Mouse (Mus musculus): ENCODE results near the gene Hist1h2bj. TPM values are rescaled to one million over a fixed set of nuclear protein-coding genes. Genes with fewer than 3 reads are reported as not detected.
"Not testable (repeated sequence)": the region's sequence is repeated elsewhere in the genome, so short reads cannot be mapped to it uniquely, and the experiment has no call there.

Gene Hist1h2bj
- 4.1 and 7.9 TPM in 2 replicates for polyA plus RNA-seq (2014; fragmentation: Nextera tagmentation; extraction: Ambion mirVana)

- H3K27me3 ChIP-seq (ENCODE audit: control insufficient read depth, insufficient read depth, low read length); H3K9me3 ChIP-seq (ENCODE audit: control insufficient read depth, low read length); H3K36me3 ChIP-seq (ENCODE audit: control insufficient read depth, insufficient read depth, low read length): not testable (repeated sequence)
- H3K4me3 ChIP-seq (replicated peaks; ENCODE audit: low read depth, low read length) = peak within 1 kb of the TSS; percentile 38
- peak within 1 kb of the TSS; percentile 72 for H3K27ac ChIP-seq (replicated peaks; ENCODE audit: low read depth, low read length)
- peak within 1 kb of the TSS; percentile 43; the same call in 1 of the 2 replicates for H3K9ac ChIP-seq (replicated peaks; ENCODE audit: low read length)
- peaks cover 17% of the 10 kb centered on the region for H3K4me1 ChIP-seq (ENCODE audit: control insufficient read depth, insufficient read depth, low read length)
- under 1% methylated on average over 42 of the region's 80 CpGs for WGBS
- DNase-seq (peak; percentile 98), ATAC-seq (ENCODE audit: low FRiP score, low TSS enrichment) (peak; percentile 91)
- peak within 1 kb of the TSS; percentile 73 for H3K4me2 ChIP-seq (ENCODE audit: low read length)
Measured at GRCm38 (mm10) chr13:22042568-22043502, at the start of gene Hist1h2bj, which contains the start of gene Hist1h2ag. Gene Hist1h2bj, plus strand, starts transcription at chr13:22043214. Gene Hist1h2ag, minus strand, starts transcription at chr13:22042944.

GRCm38 (mm10) chr13:21993957-21994738 lies 48.9 kb upstream of the Hist1h2bj start:
- no peaks in the 10 kb centered on the region for H3K9me3 ChIP-seq (ENCODE audit: control insufficient read depth, low read length)
- H3K36me3 ChIP-seq (ENCODE audit: control insufficient read depth, insufficient read depth, low read length) = no peaks in the 10 kb centered on the region
- 1% methylated on average over 22 of the region's 22 CpGs for WGBS
- H3K4me1 ChIP-seq (ENCODE audit: control insufficient read depth, insufficient read depth, low read length) = 0 out of 2 replicates have a peak, but pooled peaks cover 3% of the 10 kb centered on the region
- no peak overlapping the region for H3K9ac ChIP-seq (replicated peaks; ENCODE audit: low read length)
- H3K27me3 ChIP-seq (ENCODE audit: control insufficient read depth, insufficient read depth, low read length) = peaks cover 68% of the 10 kb centered on the region
- H3K4me3 ChIP-seq (replicated peaks; ENCODE audit: low read depth, low read length) = no peak overlapping the region
- DNase-seq (peak; percentile 44), ATAC-seq (ENCODE audit: low FRiP score, low TSS enrichment) (no peak)
- H3K4me2 ChIP-seq (ENCODE audit: low read length) = no peak overlapping the region
- no peak overlapping the region for H3K27ac ChIP-seq (replicated peaks; ENCODE audit: low read depth, low read length)

- peaks cover 76% of the 10 kb centered on the region for H3K27me3 ChIP-seq (ENCODE audit: control insufficient read depth, insufficient read depth, low read length)
- 6% methylated on average over 8 of the region's 8 CpGs for WGBS
- H3K4me3 ChIP-seq (replicated peaks; ENCODE audit: low read depth, low read length) = peak overlapping the region; percentile 21
- H3K4me1 ChIP-seq (ENCODE audit: control insufficient read depth, insufficient read depth, low read length) = 0 out of 2 replicates have a peak, but pooled peaks cover 3% of the 10 kb centered on the region
- peak; percentile 55 for DNase-seq
- H3K36me3 ChIP-seq (ENCODE audit: control insufficient read depth, insufficient read depth, low read length) = no peaks in the 10 kb centered on the region
- H3K4me2 ChIP-seq (ENCODE audit: low read length) = peak overlapping the region; percentile 47
- H3K27ac ChIP-seq (replicated peaks; ENCODE audit: low read depth, low read length) = no peak overlapping the region
- H3K9me3 ChIP-seq (ENCODE audit: control insufficient read depth, low read length) = no peaks in the 10 kb centered on the region
- H3K9ac ChIP-seq (replicated peaks; ENCODE audit: low read length) = no peak overlapping the region
- no peak for ATAC-seq (ENCODE audit: low FRiP score, low TSS enrichment)
Measured at GRCm38 (mm10) chr13:21994896-21995295, 48.1 kb upstream of the Hist1h2bj start.

- 0 out of 2 replicates have a peak, but pooled peaks cover 3% of the 10 kb centered on the region for H3K4me1 ChIP-seq (ENCODE audit: control insufficient read depth, insufficient read depth, low read length)
- ATAC-seq (ENCODE audit: low FRiP score, low TSS enrichment) (0 out of 2 replicates have a peak, but pooled peaks have one; percentile 31), DNase-seq (peak; percentile 50)
- H3K9ac ChIP-seq (replicated peaks; ENCODE audit: low read length) = no peak overlapping the region
- peak overlapping the region; percentile 47 for H3K4me2 ChIP-seq (ENCODE audit: low read length)
- H3K9me3 ChIP-seq (ENCODE audit: control insufficient read depth, low read length) = no peaks in the 10 kb centered on the region
- peaks cover 78% of the 10 kb centered on the region for H3K27me3 ChIP-seq (ENCODE audit: control insufficient read depth, insufficient read depth, low read length)
- no peak overlapping the region for H3K27ac ChIP-seq (replicated peaks; ENCODE audit: low read depth, low read length)
- H3K4me3 ChIP-seq (replicated peaks; ENCODE audit: low read depth, low read length) = peak overlapping the region; percentile 21
- H3K36me3 ChIP-seq (ENCODE audit: control insufficient read depth, insufficient read depth, low read length) = no peaks in the 10 kb centered on the region
- WGBS = 1% methylated on average over 21 of the region's 21 CpGs
Measured at GRCm38 (mm10) chr13:21995331-21995914, 47.6 kb upstream of the Hist1h2bj start.

GRCm38 (mm10) chr13:21996101-21996839 lies 46.7 kb upstream of the Hist1h2bj start:
- H3K9me3 ChIP-seq (ENCODE audit: control insufficient read depth, low read length) = no peaks in the 10 kb centered on the region
- whole genome bisulfite sequencing = 2% methylated on average over 12 of the region's 12 CpGs
- H3K4me1 ChIP-seq (ENCODE audit: control insufficient read depth, insufficient read depth, low read length) = 0 out of 2 replicates have a peak, but pooled peaks cover 3% of the 10 kb centered on the region
- H3K27ac ChIP-seq (replicated peaks; ENCODE audit: low read depth, low read length) = no peak overlapping the region
- ATAC-seq (ENCODE audit: low FRiP score, low TSS enrichment) (no peak), DNase-seq (peak; percentile 55)
- H3K4me2 ChIP-seq (ENCODE audit: low read length) = peak overlapping the region; percentile 30
- peaks cover 84% of the 10 kb centered on the region for H3K27me3 ChIP-seq (ENCODE audit: control insufficient read depth, insufficient read depth, low read length)
- no peaks in the 10 kb centered on the region for H3K36me3 ChIP-seq (ENCODE audit: control insufficient read depth, insufficient read depth, low read length)
- H3K4me3 ChIP-seq (replicated peaks; ENCODE audit: low read depth, low read length) = no peak overlapping the region; the same call in 1 of the 2 replicates
- no peak overlapping the region for H3K9ac ChIP-seq (replicated peaks; ENCODE audit: low read length)

GRCm38 (mm10) chr13:21996840-21997185 lies 46.2 kb upstream of the Hist1h2bj start:
- peak overlapping the region; percentile 30 for H3K4me2 ChIP-seq (ENCODE audit: low read length)
- H3K4me1 ChIP-seq (ENCODE audit: control insufficient read depth, insufficient read depth, low read length) = 0 out of 2 replicates have a peak, but pooled peaks cover 3% of the 10 kb centered on the region
- peaks cover 85% of the 10 kb centered on the region for H3K27me3 ChIP-seq (ENCODE audit: control insufficient read depth, insufficient read depth, low read length)
- 1% methylated on average over 13 of the region's 13 CpGs for WGBS
- H3K27ac ChIP-seq (replicated peaks; ENCODE audit: low read depth, low read length) = no peak overlapping the region
- no peaks in the 10 kb centered on the region for H3K36me3 ChIP-seq (ENCODE audit: control insufficient read depth, insufficient read depth, low read length)
- no peak overlapping the region for H3K9ac ChIP-seq (replicated peaks; ENCODE audit: low read length)
- no peak overlapping the region; the same call in 1 of the 2 replicates for H3K4me3 ChIP-seq (replicated peaks; ENCODE audit: low read depth, low read length)
- DNase-seq (no peak), ATAC-seq (ENCODE audit: low FRiP score, low TSS enrichment) (no peak)
- H3K9me3 ChIP-seq (ENCODE audit: control insufficient read depth, low read length) = no peaks in the 10 kb centered on the region

- H3K9me3 ChIP-seq (ENCODE audit: control insufficient read depth, low read length) = no peaks in the 10 kb centered on the region
- 0 out of 2 replicates have a peak, but pooled peaks cover 3% of the 10 kb centered on the region for H3K4me1 ChIP-seq (ENCODE audit: control insufficient read depth, insufficient read depth, low read length)
- under 1% methylated on average over 21 of the region's 21 CpGs for WGBS
- DNase-seq = peak; percentile 40
- H3K4me2 ChIP-seq (ENCODE audit: low read length) = peak overlapping the region; percentile 30
- no peaks in the 10 kb centered on the region for H3K36me3 ChIP-seq (ENCODE audit: control insufficient read depth, insufficient read depth, low read length)
- no peak overlapping the region for H3K27ac ChIP-seq (replicated peaks; ENCODE audit: low read depth, low read length)
- peaks cover 89% of the 10 kb centered on the region for H3K27me3 ChIP-seq (ENCODE audit: control insufficient read depth, insufficient read depth, low read length)
- no peak for ATAC-seq (ENCODE audit: low FRiP score, low TSS enrichment)
- no peak overlapping the region for H3K9ac ChIP-seq (replicated peaks; ENCODE audit: low read length)
- H3K4me3 ChIP-seq (replicated peaks; ENCODE audit: low read depth, low read length) = no peak overlapping the region; the same call in 1 of the 2 replicates
Measured at GRCm38 (mm10) chr13:21997201-21997820, 45.7 kb upstream of the Hist1h2bj start.
